Mouse (Mus musculus) T-helper 17 cell (primary cell): Measurements from ENCODE around the gene Efna2.

Source experiments
- in situ Hi-C, 2 experiments: fragments of 300-600 bp; cut with MboI, MseI; formaldehyde crosslinking; loops; 1 replicate in 1 of 2; 2 replicates in 1 of 2; pipeline ENCODE4 v1.15.1; 2025; ENCODE audit warnings: high pct_unique_total_duplicates in 2 of 2

The Efna2 gene

GRCm38 (mm10) chr10:80179068-80180051 is at the start of gene Efna2:
Gene Efna2 (plus strand): TSS chr10:80179482.
- in situ Hi-C loops: loop anchor here (5.0 kb wide), 1 partner anchor 68 kb away; the partner anchor contains the start of gene Ndufs7 (in 2 of the 2)

- in situ Hi-C loops: no loop called here
These were observed 49.4 kb upstream of the Efna2 start for GRCm38 (mm10) chr10:80129846-80130245.

GRCm38 (mm10) chr10:80130403-80131031 is 48.8 kb upstream of the Efna2 start:
- in situ Hi-C loops: no loop called here

- in situ Hi-C loops: no loop called here
These were observed 47.8 kb upstream of the Efna2 start for GRCm38 (mm10) chr10:80131316-80131951.

- in situ Hi-C loops: no loop called here
These were observed 47.3 kb upstream of the Efna2 start for GRCm38 (mm10) chr10:80131952-80132350.

DNA sequence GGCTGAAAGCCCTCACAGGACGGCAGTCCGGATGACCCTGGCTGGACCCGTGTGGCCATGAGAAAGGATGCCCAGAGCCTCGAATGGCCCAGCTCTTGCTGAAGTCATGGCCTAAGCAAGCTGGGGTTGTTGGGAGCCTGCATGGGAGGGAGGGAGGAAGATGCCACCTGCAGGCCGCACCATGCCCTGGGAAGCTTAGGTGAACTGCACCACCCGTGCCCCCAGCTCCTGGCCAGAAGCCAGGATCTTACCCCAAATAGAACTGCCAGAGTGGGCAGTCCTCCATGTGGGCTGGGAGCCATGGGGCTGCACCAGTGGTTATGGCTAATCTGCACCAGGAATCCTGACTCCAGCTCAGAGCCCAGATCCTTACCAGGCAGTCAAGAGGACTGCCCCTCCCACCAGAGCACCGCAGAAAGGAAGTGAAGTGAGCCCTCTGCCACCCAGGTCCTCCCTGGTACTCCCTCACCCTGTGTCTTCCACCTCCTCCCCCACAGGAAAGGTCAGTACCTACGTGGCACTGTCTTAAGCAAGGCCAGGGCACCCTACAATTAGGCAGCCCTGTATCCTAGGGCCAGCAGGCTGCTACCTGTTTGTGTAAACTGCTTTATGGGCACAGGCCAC is 45.9 kb upstream of the Efna2 start:
- in situ Hi-C loops: no loop called here

GRCm38 (mm10) chr10:80134421-80134820 is 44.9 kb upstream of the Efna2 start:
- in situ Hi-C loops: no loop called here

DNA sequence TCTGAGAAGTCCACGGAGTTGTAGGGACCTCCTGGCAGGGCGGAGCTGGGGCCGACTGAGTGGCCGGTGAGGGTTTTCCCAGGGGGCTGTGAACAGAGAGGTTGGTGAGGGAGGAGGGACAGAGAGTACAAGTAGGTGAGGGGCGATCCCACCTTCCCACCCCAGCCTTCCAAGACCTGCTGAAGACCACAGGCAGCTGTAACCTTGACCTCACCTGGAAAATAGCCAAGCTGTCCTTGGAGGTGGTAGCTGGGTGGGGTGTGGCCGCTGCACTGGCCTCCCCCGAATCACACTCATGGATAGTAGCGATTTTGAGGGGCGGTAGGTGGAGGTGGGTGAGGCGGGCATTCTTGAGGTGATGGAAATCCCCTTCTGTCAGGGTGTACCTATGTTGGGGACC is 44.1 kb upstream of the Efna2 start:
- in situ Hi-C loops: no loop called here

- in situ Hi-C loops: no loop called here
These were observed 43.6 kb upstream of the Efna2 start for GRCm38 (mm10) chr10:80135641-80136040.

GRCm38 (mm10) chr10:80136179-80136951 is 42.9 kb upstream of the Efna2 start:
- in situ Hi-C loops: no loop called here

DNA sequence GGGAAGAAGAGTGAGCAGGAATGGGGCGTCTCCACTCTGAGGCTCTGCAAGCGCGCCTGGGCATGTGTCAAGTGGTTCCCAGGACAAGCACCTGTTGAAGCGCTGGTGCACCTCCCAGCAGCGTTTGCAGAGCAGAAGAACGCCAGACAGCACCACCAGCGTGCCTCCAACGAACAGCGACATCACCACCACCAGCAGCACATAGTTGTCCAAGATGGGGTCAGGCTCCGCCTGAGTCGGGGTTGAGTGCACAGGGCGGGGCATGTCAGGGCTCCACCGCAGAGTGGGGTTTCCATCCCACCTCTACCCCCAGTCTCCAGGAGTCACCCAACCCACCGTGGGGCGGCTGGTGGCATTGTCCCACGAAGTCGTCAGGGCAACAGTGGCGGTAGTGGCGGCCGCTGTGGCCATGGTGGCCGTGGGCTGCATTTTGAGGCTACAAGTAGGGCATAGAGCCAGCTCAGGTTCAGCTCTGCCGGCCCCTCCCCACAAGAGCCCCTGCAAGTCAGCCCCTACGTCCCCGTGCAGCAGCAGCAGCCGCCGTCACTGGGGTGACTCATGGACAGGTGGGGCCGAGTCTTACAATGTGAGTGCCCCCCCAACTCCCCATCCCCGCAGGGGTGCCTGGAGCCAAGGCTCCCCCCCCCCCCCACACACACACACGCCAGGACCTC is 42.2 kb upstream of the Efna2 start:
- in situ Hi-C loops: no loop called here

GRCm38 (mm10) chr10:80137626-80138552 is 41.4 kb upstream of the Efna2 start:
- in situ Hi-C loops: no loop called here

- in situ Hi-C loops: no loop called here
These were observed 40.5 kb upstream of the Efna2 start, which contains the start of gene Atp5d for GRCm38 (mm10) chr10:80138553-80139438. Gene Atp5d (plus strand): TSS chr10:80138632.

- in situ Hi-C loops: no loop called here
These were observed 39.9 kb upstream of the Efna2 start for GRCm38 (mm10) chr10:80139439-80139775.

GRCm38 (mm10) chr10:80139975-80140665 is 39.2 kb upstream of the Efna2 start:
- in situ Hi-C loops: loop anchor here in 1 of 2 experiments (10.0 kb wide), 1 partner anchor 155 kb away; the partner anchor contains the start of genes Cnn2 and Tmem259

DNA sequence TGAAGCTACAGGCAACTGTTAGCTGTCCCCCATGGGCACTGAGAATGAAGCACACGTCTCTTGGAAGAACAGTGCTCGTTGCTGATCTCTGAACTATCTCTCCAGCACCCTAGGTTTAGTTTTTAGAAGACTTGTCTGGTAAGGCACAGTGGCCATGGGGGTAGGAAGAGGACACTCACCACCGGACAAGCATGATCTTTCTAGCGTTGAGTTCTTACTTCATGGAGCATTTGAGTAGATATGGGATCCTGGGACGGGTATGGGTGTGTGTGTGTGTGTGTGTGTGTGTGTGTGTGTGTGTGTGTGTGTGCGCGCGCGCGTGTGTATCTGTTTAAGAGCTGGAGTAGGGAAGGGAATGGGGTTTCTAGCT is 38.6 kb upstream of the Efna2 start, which contains the start of gene Cbarp:
TSS of gene Cbarp (minus strand) at position 170 of the 370 bp plus-strand sequence.
- in situ Hi-C loops: loop anchor here in 1 of 2 experiments (10.0 kb wide), 1 partner anchor 156 kb away; the partner anchor contains the start of genes Cnn2 and Tmem259

- in situ Hi-C loops: loop anchor here in 1 of 2 experiments (10.0 kb wide), 1 partner anchor 156 kb away; the partner anchor contains the start of genes Cnn2 and Tmem259
These were observed 38.0 kb upstream of the Efna2 start for GRCm38 (mm10) chr10:80141243-80141642.
